Mouse (Mus musculus): ENCODE results near the gene Hoxd8. TPM values are rescaled to one million over a fixed set of nuclear protein-coding genes. Genes with fewer than 3 reads are reported as not detected.

Gene Hoxd8
- total RNA-seq, 2 experiments from 2014 or later = not detected

DNA sequence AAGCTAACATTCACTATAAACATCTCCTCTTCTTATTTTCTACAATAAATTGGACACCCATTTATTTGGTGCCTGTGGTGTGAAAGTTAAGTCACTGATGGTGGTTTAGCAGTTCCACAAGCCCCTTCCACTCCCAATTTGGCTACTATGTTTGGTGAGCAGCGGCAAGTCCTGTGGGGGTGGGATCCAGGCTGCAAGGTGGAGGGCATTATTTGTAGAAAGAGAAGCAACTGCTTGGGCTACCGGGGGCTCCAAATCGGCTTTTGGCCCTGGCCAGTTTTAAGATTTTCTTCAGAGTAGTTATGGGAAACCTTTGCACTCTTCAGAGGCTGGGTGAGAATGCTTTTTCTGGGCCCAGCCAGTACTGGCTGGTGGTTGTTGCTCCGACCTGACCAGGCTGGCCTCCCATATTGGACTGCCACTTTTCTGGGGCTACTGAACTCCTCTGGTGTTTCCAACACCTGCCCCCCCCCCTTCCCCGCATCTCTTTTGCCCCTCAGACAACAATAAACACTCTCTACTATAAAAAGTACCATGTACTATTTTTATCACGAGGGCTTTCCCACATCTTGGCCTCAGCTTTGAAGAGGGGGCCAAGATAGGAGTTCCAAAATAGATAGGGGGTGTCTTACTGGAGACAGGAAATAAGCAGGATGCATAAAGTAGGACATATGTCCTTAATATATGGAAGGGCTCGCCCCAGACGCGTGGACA lies 27.5 kb downstream of the Hoxd8 start:
- DNase-seq (ENCODE audit: extremely low spot score in 1 of 2, low spot score in 1 of 2) = no peak

GRCm38 (mm10) chr2:74732513-74733316 lies 28.3 kb downstream of the Hoxd8 start:
- no peak for DNase-seq (ENCODE audit: extremely low spot score in 1 of 2, low spot score in 1 of 2)

DNA sequence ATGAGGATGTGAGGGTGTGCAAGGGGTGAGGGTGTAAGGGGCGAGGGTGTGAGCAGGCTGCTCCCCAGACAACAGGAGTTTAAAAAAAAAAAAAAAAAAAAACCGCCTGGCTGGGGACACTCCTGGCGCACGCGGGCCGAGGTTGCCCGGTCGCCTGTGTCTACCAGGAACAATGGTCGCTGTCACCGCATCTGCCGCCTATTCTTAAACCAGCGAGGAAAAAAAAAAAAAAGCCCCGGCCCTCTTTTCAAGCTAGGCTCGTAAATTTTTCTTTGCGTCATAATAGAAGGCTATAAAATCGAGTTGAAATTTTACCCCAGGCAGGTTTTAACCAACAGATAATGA lies 28.9 kb downstream of the Hoxd8 start:
- no peak for DNase-seq (ENCODE audit: extremely low spot score in 1 of 2, low spot score in 1 of 2)

GRCm38 (mm10) chr2:74733765-74734164 lies 29.4 kb downstream of the Hoxd8 start:
- no peak for DNase-seq (ENCODE audit: extremely low spot score in 1 of 2, low spot score in 1 of 2)

DNA sequence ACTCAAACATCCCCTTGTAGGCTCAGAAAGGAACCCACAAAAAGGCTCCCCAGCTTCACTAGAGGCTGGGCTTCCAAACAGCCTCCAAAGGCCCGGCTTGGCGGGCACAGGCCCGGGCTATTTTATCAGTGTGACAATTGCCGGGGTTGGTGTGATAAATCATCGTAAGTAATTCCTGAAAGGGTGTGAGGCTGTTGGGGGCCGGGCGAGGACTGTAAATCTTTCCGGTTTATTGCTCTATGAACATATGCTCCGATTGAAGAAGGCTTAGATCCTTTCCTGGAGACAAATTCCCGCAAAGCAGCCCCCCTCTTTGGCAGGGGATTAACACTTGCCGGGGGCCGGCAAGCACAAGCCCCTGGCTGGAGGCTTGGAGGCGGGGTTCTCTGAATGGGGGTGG lies 30.0 kb downstream of the Hoxd8 start:
- no peak for DNase-seq (ENCODE audit: extremely low spot score in 1 of 2, low spot score in 1 of 2)

DNA sequence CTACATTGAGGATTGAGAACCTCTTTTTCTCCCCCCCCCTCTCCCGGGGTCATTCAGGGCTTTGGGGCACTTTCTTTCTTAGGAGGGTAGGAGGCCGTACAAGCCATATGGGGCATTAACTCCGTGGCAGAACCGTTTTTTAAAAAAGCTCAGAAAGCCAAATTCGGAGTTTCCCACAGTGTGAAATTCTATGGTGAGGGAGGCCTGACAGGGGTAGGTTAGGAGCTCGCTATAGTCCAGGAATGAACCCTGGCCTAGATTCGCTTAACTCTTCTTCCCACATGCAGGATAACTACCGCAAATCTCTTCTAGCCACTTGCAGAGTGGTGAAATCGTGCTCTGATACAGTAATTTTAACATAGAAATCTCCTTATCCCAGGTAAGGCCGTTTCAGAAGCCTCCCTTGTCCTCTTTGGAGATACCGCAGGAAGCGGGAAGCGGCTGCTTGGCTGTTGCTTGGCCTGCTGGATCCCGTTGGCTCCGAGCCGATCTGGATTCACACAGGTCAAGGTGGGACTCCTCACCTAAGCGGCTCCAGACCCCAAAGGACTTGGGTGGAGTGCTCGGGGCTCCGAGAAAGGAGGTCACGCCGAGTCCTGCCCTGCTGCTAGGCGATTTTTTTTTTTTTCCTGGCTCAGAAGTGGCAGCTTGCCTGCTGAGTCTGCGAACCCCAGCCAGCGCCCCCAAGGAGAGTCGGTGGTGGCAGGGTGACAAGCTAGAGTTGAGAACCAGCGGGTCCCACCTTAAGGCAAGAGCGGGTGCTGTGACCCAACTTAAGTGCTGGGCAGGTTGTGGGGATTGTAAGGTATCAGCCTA lies 30.8 kb downstream of the Hoxd8 start:
- DNase-seq (ENCODE audit: extremely low spot score in 1 of 2, low spot score in 1 of 2) = no peak

- DNase-seq (ENCODE audit: extremely low spot score in 1 of 2, low spot score in 1 of 2) = no peak
Measured at GRCm38 (mm10) chr2:74735851-74736687, 31.7 kb downstream of the Hoxd8 start.

GRCm38 (mm10) chr2:74736688-74737577 lies 32.5 kb downstream of the Hoxd8 start:
- no peak for DNase-seq (ENCODE audit: extremely low spot score in 1 of 2, low spot score in 1 of 2)

- DNase-seq (ENCODE audit: extremely low spot score in 1 of 2, low spot score in 1 of 2) = no peak
Measured at GRCm38 (mm10) chr2:74737578-74738070, 33.2 kb downstream of the Hoxd8 start.

- DNase-seq (ENCODE audit: extremely low spot score in 1 of 2, low spot score in 1 of 2) = no peak
Measured at GRCm38 (mm10) chr2:74738623-74739475, 34.4 kb downstream of the Hoxd8 start.

DNA sequence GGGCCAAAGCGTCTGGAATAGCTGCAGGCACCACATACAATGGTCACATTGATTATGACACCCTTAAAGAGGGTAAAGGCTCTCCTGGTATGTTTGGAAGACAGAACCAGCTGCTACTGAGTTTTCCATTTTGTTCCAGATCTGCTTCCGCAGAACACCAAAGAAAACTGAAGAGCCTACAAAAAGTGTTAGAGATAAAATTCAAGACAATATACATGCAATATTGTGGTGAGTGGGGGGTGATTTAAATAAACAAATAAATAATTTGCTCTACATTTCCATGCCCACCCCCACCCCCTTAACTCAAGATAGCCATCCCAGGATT lies 35.0 kb downstream of the Hoxd8 start:
- no peak for DNase-seq (ENCODE audit: extremely low spot score in 1 of 2, low spot score in 1 of 2)

DNA sequence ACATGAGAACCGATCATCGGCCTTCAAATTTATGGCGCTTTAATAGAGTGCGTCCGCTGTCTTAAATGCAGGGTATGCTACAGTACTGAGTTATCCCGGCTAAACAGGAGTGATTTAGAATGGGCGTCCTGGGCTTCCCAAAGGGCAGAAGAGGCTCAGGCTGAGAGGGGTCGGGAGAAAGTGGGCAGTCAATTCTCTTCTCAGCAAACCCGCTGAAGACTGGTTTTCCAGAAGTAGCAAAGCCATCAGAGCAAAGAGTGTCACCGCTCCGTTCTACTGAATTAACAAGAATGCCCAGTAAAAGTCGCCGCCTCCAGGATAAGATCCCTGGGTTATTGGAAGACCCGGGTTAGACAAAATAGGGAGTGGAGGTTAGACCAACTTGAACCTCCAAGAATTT lies 35.5 kb downstream of the Hoxd8 start:
- DNase-seq (ENCODE audit: extremely low spot score in 1 of 2, low spot score in 1 of 2) = no peak

DNA sequence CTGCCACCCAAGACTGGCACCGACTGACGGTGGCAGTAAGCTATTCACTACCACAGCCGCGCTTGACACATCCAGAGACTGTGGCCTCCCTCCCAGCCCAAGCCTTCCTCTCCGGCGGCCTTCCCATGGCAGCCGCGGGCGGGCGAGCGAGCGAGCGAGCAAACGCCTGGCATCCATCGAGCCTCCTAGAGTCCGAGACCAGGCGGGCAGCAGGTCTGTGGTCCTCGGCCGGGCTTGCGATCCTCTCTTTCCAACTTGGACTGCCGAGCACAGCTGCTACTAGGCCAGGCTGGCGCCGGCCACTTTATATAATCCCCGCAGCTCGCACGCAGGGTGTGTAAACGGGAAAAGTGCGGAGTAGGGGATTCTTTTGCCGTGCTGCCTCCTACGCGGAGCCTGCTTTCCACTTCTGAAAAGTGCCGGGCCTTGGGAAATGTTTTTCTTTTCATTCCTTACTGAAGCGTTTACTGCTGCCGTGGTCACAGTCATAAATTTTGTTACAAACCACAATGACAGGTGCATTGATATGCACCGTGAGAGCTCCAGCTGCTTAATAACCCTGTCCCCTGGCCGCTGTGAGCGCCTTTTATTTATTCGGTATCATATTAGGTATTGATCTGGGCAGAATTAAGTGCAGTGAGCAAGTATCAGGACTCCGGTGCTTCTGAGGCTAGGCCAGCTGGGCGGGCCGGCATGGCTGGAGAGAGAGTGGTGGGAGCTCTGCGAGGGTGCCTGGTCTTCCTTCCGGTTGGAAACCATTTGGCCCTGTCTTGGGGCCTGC lies 36.1 kb downstream of the Hoxd8 start:
- no peak for DNase-seq (ENCODE audit: extremely low spot score in 1 of 2, low spot score in 1 of 2)

DNA sequence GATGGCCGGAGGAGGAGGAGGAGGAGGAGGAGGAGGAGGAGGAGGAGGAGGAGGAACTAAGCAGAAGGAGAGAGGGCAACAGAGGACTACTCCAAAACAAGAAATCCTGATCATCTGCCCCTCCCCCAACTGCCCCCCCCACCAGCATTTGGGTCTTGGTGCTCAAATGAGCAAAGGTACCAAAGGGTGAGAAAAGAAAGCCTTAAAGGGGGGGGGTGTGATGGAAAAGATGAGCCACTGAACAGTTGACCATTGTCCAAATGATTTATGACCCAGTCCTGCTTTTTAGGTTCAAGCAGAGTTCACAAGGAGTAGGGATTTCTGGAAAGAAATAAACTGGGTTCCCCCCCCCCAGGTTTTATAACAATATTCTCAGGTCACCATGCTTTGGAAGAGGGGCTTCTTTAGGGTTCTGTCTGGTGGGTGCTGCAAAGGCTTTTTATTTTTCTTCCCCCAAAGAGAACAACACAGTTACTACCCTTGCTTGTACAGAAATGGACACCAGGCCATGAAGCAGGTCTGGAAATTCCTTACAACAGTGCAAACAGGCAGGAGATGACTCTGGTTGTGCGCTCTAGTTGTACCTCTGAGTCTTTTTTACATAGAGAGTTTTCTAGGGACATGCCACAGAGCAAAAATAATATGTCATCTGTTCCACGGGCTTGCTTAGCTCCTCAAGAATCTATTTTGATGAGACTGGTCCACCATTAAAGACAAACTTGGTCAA lies 37.0 kb downstream of the Hoxd8 start:
- no peak for DNase-seq (ENCODE audit: extremely low spot score in 1 of 2, low spot score in 1 of 2)

DNA sequence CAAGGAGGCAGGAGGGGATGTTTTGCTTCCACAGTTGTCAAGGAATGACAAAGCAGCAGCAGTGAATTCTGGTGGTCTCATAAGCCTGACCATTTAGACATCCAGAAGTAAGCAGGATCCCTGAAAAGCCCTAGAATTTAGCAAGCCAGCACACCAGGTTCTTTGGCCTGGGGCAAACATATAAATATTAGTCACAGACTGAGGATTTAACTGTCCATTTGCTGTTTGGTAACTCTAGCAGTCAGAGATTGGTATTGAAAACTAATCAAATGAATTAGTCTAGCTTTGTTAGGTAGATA lies 37.5 kb downstream of the Hoxd8 start:
- DNase-seq (ENCODE audit: extremely low spot score in 1 of 2, low spot score in 1 of 2) = no peak

DNA sequence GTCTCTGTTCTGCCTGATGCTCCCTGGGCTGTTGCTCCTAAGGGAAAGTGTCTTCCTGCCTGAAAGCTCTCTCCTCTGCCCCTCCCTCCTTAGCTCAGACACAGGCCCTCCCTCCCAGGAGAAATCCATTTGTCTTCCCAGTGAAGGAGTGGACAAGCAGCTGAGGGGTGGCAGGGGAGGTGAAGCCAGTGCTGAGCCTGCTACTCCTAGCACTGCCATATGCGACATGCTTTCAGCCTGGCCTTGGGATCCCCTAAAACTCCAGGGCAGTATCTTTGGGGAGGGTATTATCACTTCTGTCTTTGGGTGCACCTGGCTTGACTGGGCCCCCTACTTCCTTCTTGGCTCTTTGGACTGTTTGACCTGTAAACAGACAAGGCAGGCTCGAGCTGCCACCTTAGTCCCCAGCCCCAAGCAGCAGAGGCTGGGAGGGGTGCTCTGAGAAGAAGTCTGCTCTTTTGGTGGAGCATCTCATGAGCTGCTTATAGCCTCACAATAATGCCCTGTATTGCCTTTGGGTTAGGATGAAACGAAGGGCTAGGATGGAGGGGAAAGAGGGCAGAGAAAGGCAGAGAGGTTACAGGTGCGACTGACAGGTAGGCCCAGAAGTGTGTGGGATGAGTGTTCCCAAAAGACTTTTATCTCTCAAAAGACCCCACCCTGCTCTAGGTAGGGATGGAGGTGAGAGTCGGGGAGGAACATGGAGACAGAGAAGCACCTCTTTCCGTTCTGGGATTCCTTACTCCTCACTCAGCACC lies 41.3 kb downstream of the Hoxd8 start:
- DNase-seq (ENCODE audit: extremely low spot score in 1 of 2, low spot score in 1 of 2) = no peak

Data from layer of hippocampus, postnatal 25 days (tissue).